11 mouse cellular contexts compared by ENCODE assay signal in genomic region chr10:111382206-111382930, GRCm38 (mm10).
DNase-seq lines count a peak whose midpoint lies in the region; ATAC-seq and TF ChIP-seq lines count a peak whose summit lies in the region.
"Had no signal": no experiment of that assay in that cellular context is flagged by ENCODE, and none has a peak within 500 bp of the region (broad histone marks: within the 10 kb centered on the region; RNA-seq: fewer than 3 reads in every experiment).

No protein-coding gene starts in this region.

- H3K79me2 ChIP-seq in heart, adult 2 months (replicated peaks; ENCODE audit: control insufficient read depth, insufficient read depth, low read length) = no peaks in the 10 kb centered on the region

- H3K4me1 ChIP-seq in heart, embryonic 10.5 days = peaks cover 15% of the 10 kb centered on the region; the same call in 1 of the 2 replicates
- H3K4me1 ChIP-seq in heart, adult 2 months (ENCODE audit: control insufficient read depth, insufficient read depth, low read length) = no peaks in the 10 kb centered on the region
- H3K4me1 ChIP-seq in lung, postnatal 0 days (ENCODE audit: insufficient read depth, low read depth, low read length) = no peaks in the 10 kb centered on the region
- peaks cover 8% of the 10 kb centered on the region; the same call in 1 of the 2 replicates for H3K4me1 ChIP-seq in forebrain, embryonic 16.5 days (replicated peaks; ENCODE audit: control insufficient read depth, insufficient read depth, low read length)
- H3K4me1 ChIP-seq in olfactory bulb, adult 2 months (ENCODE audit: control insufficient read depth, insufficient read depth, low read length) = peaks cover 20% of the 10 kb centered on the region

- TF ChIP-seq POLR2A in heart, adult 2 months (IDR thresholded peaks at IDR 0.05; ENCODE audit: insufficient read depth, low read depth, low read length) = no peak
- no peak for TF ChIP-seq POLR2A in olfactory bulb, adult 2 months (IDR thresholded peaks at IDR 0.05; ENCODE audit: insufficient read depth, low read depth, low read length)

- intact Hi-C loops in heart, adult 2 months (cut with DNase I) = no loop called here

- no peaks in the 10 kb centered on the region for H3K36me3 ChIP-seq in heart, embryonic 10.5 days
- H3K36me3 ChIP-seq in heart, adult 2 months (ENCODE audit: control insufficient read depth, insufficient read depth, low read length) = no peaks in the 10 kb centered on the region
- H3K36me3 ChIP-seq in lung, postnatal 0 days (ENCODE audit: insufficient read depth, low read length) = no peaks in the 10 kb centered on the region
- H3K36me3 ChIP-seq in forebrain, embryonic 16.5 days (ENCODE audit: control insufficient read depth, insufficient read depth) = no peaks in the 10 kb centered on the region

- WGBS in heart, embryonic 10.5 days = 40% methylated on average over 4 of the region's 4 CpGs
- 59% methylated on average over 4 of the region's 4 CpGs for WGBS in heart, adult 2 months
- 51% methylated on average over 4 of the region's 4 CpGs for WGBS in lung, postnatal 0 days
- 33% methylated on average over 4 of the region's 4 CpGs for WGBS in forebrain, embryonic 16.5 days
- 24% methylated on average over 4 of the region's 4 CpGs for WGBS in olfactory bulb, adult 2 months

- no peaks in the 10 kb centered on the region for H3K9me3 ChIP-seq in heart, embryonic 10.5 days
- H3K9me3 ChIP-seq in lung, postnatal 0 days (ENCODE audit: low read length) = no peaks in the 10 kb centered on the region
- H3K9me3 ChIP-seq in forebrain, embryonic 16.5 days (ENCODE audit: control insufficient read depth, low read length) = no peaks in the 10 kb centered on the region

- no peak for TF ChIP-seq EP300 in heart, adult 2 months (IDR thresholded peaks at IDR 0.05; ENCODE audit: insufficient read depth, low read depth, low read length)
- TF ChIP-seq EP300 in lung, postnatal 0 days (IDR thresholded peaks at IDR 0.05) = no peak

- no peak for TF ChIP-seq CTCF in heart, adult 2 months (IDR thresholded peaks at IDR 0.05)
- TF ChIP-seq CTCF in lung, postnatal 0 days (IDR thresholded peaks at IDR 0.05) = no peak
- TF ChIP-seq CTCF in olfactory bulb, adult 2 months (IDR thresholded peaks at IDR 0.05; ENCODE audit: insufficient read depth, low read depth, low read length) = no peak

- peak; percentile 53; the same call in 1 of the 2 replicates for ATAC-seq in lung, postnatal 0 days
- ATAC-seq in forebrain, embryonic 16.5 days = peak; percentile 73
- ATAC-seq: Patski had no signal

- DNase-seq in heart, embryonic 10.5 days (ENCODE audit: low spot score) = no peak
- DNase-seq in heart, adult 2 months = no peak
- DNase-seq in lung, postnatal 0 days (ENCODE audit: low spot score) = peak; percentile 27
- no peak for DNase-seq in lung, adult 18-20 months
- no peak for DNase-seq in spleen, adult 18-20 months
- DNase-seq in urinary bladder, postnatal 10 days (ENCODE audit: low spot score) = no peak
- DNase-seq: thymus, adult 18-20 months had no signal

- H3K27me3 ChIP-seq in heart, embryonic 10.5 days (ENCODE audit: insufficient read depth, poor library complexity, severe bottlenecking) = no peaks in the 10 kb centered on the region
- no peaks in the 10 kb centered on the region for H3K27me3 ChIP-seq in heart, adult 2 months (ENCODE audit: control insufficient read depth, insufficient read depth, low read length)
- no peaks in the 10 kb centered on the region for H3K27me3 ChIP-seq in lung, postnatal 0 days (replicated peaks; ENCODE audit: insufficient read depth, low read length)
- no peaks in the 10 kb centered on the region for H3K27me3 ChIP-seq in forebrain, embryonic 16.5 days (replicated peaks; ENCODE audit: control insufficient read depth, insufficient read depth, low read length)
- H3K27me3 ChIP-seq: Patski had no signal

- H3K9ac ChIP-seq in heart, adult 2 months (ENCODE audit: low read depth, low read length) = no peak overlapping the region
- H3K9ac ChIP-seq in lung, postnatal 0 days (replicated peaks; ENCODE audit: low read depth) = no peak overlapping the region
- no peak overlapping the region for H3K9ac ChIP-seq in forebrain, embryonic 16.5 days (replicated peaks; ENCODE audit: low read depth, low read length)
- H3K9ac ChIP-seq: liver, embryonic 14.5 days had no signal

- no peak overlapping the region for H3K4me2 ChIP-seq in lung, postnatal 0 days (replicated peaks; ENCODE audit: low read depth, low read length)
- H3K4me2 ChIP-seq in forebrain, embryonic 16.5 days (ENCODE audit: low read length) = no peak overlapping the region

- no peak overlapping the region for H3K4me3 ChIP-seq in heart, embryonic 10.5 days
- no peak overlapping the region for H3K4me3 ChIP-seq in heart, adult 2 months
- H3K4me3 ChIP-seq in lung, postnatal 0 days (ENCODE audit: low read depth, low read length) = no peak overlapping the region
- no peak overlapping the region for H3K4me3 ChIP-seq in forebrain, embryonic 16.5 days (replicated peaks; ENCODE audit: low read length)
- H3K4me3 ChIP-seq in olfactory bulb, adult 2 months (ENCODE audit: insufficient read depth, low read depth, low read length) = no peak overlapping the region

- 0 out of 2 replicates have a peak overlapping the region, but pooled peaks have one; percentile 0 for H3K27ac ChIP-seq in heart, embryonic 10.5 days
- H3K27ac ChIP-seq in heart, adult 2 months = no peak overlapping the region
- H3K27ac ChIP-seq in lung, postnatal 0 days (ENCODE audit: low read length) = no peak overlapping the region
- H3K27ac ChIP-seq in forebrain, embryonic 16.5 days (ENCODE audit: low read length) = no peak overlapping the region
- peak overlapping the region; percentile 87 for H3K27ac ChIP-seq in olfactory bulb, adult 2 months (ENCODE audit: insufficient read depth, low read depth, low read length)
- H3K27ac ChIP-seq: liver, embryonic 14.5 days had no signal

Comparison
In these comparisons a context has a peak if more than half of its experiments do, and no peak if none do; other contexts are left out.
1. H3K27ac ChIP-seq: peak in heart, embryonic 10.5 days (single experiment) and olfactory bulb, adult 2 months (single experiment); none in heart, adult 2 months (single experiment), lung, postnatal 0 days (single experiment) and forebrain, embryonic 16.5 days (single experiment).